In genomic region chr11:40713858-40714257, GRCm38 (mm10) we compare ENCODE assay signal across 11 mouse cellular contexts. TPM values are rescaled to one million over a fixed set of nuclear protein-coding genes. Genes with fewer than 3 reads are reported as not detected.
DNase-seq lines count a peak whose midpoint lies in the region; TF ChIP-seq lines count a peak whose summit lies in the region.
"Had no signal": no experiment of that assay in that cellular context is flagged by ENCODE, and none has a peak within 500 bp of the region (broad histone marks: within the 10 kb centered on the region; RNA-seq: fewer than 3 reads in every experiment).

No protein-coding gene starts in this region.

- H3K4me1 ChIP-seq in lung, adult 2 months (ENCODE audit: control insufficient read depth, insufficient read depth, low read length): no peaks in the 10 kb centered on the region
- no peaks in the 10 kb centered on the region for H3K4me1 ChIP-seq in MEL (ENCODE audit: control insufficient read depth in 1 of 2, insufficient read depth in 2 of 2, low read length in 2 of 2)
- no peaks in the 10 kb centered on the region for H3K4me1 ChIP-seq in forebrain, embryonic 10.5 days
- H3K4me1 ChIP-seq in cerebellum, adult 2 months (ENCODE audit: control insufficient read depth, insufficient read depth, low read length): no peaks in the 10 kb centered on the region

- no peak for TF ChIP-seq POLR2A in lung, adult 2 months (IDR thresholded peaks at IDR 0.05; ENCODE audit: borderline replicate concordance, extremely low read depth, low read depth, low read length)
- TF ChIP-seq POLR2A in MEL (IDR thresholded peaks at IDR 0.05; ENCODE audit: control insufficient read depth in 1 of 2, insufficient read depth in 1 of 2, low read depth in 1 of 2, low read length in 2 of 2, poor library complexity in 1 of 2): no peak
- no peak for TF ChIP-seq POLR2A in brain, embryonic 14.5 days (IDR thresholded peaks at IDR 0.05; ENCODE audit: borderline replicate concordance, extremely low read depth, insufficient read depth, insufficient read length, poor library complexity, severe bottlenecking)
- no peak for TF ChIP-seq POLR2A in cerebellum, adult 2 months (IDR thresholded peaks at IDR 0.05; ENCODE audit: borderline replicate concordance, insufficient read depth, low read length)

- no peak overlapping the region for H3K27ac ChIP-seq in gastrocnemius, adult 2 months
- H3K27ac ChIP-seq in MEL (ENCODE audit: control insufficient read depth, low read depth, low read length): no peak overlapping the region
- H3K27ac ChIP-seq in forebrain, embryonic 10.5 days: no peak overlapping the region
- H3K27ac ChIP-seq in cerebellum, adult 2 months (ENCODE audit: insufficient read depth, low read length): no peak overlapping the region

- WGBS in lung, adult 2 months: 39% methylated on average over 8 of the region's 8 CpGs
- WGBS in forebrain, embryonic 10.5 days: 93% methylated on average over 8 of the region's 8 CpGs
- 42% methylated on average over 8 of the region's 8 CpGs for WGBS in cerebellum, adult 2 months

- no peak overlapping the region for H3K4me3 ChIP-seq in gastrocnemius, adult 2 months
- no peak overlapping the region for H3K4me3 ChIP-seq in lung, adult 2 months (replicated peaks; ENCODE audit: extremely low read depth, low read depth, low read length)
- no peak overlapping the region for H3K4me3 ChIP-seq in MEL (ENCODE audit: control insufficient read depth in 1 of 2, insufficient read depth in 1 of 2, low read depth in 2 of 2, low read length in 2 of 2)
- no peak overlapping the region for H3K4me3 ChIP-seq in forebrain, embryonic 10.5 days
- no peak overlapping the region for H3K4me3 ChIP-seq in cerebellum, adult 2 months (replicated peaks; ENCODE audit: insufficient read depth, low read depth, low read length)

- intact Hi-C loops in gastrocnemius, adult 2 months (cut with DNase I): no loop called here
- intact Hi-C loops in gastrocnemius, postnatal 36 days (cut with DNase I): no loop called here

- H3K9me3 ChIP-seq in MEL (replicated peaks; ENCODE audit: insufficient read depth, low read length): no peaks in the 10 kb centered on the region
- no peaks in the 10 kb centered on the region for H3K9me3 ChIP-seq in forebrain, embryonic 10.5 days

- H3K27me3 ChIP-seq in MEL (ENCODE audit: control insufficient read depth in 1 of 2, insufficient read depth in 2 of 2, low read length in 2 of 2): no peaks in the 10 kb centered on the region
- no peaks in the 10 kb centered on the region for H3K27me3 ChIP-seq in forebrain, embryonic 10.5 days (ENCODE audit: poor library complexity, severe bottlenecking)
- no peaks in the 10 kb centered on the region for H3K27me3 ChIP-seq in cerebellum, adult 2 months (ENCODE audit: control insufficient read depth, insufficient read depth, low read length)

- DNase-seq in gastrocnemius, adult 2 months: peak; percentile 37
- DNase-seq in gastrocnemius, postnatal 36 days: no peak
- peak; percentile 41 for DNase-seq in lung, postnatal 10 days
- DNase-seq in lung, adult 2 months: no peak
- DNase-seq in MEL (ENCODE audit: low read depth, low spot score): peak; percentile 61
- DNase-seq in brain, embryonic 14.5 days (ENCODE audit: low read depth): peak; percentile 14
- no peak for DNase-seq in forebrain, embryonic 10.5 days (ENCODE audit: extremely low spot score, low spot score)
- no peak for DNase-seq in cerebellum, adult 2 months
- DNase-seq: cerebellum, adult 11-12 months; left cerebral cortex, postnatal 4 days had no signal

- no peaks in the 10 kb centered on the region for H3K79me2 ChIP-seq in MEL (ENCODE audit: control insufficient read depth, insufficient read depth, low read length, poor library complexity)

- H3K36me3 ChIP-seq in MEL (ENCODE audit: control insufficient read depth in 1 of 2, insufficient read depth in 2 of 2, low read length in 2 of 2): peaks cover 5 to 71% of the 10 kb centered on the region in 2 experiments
- peaks cover 99% of the 10 kb centered on the region for H3K36me3 ChIP-seq in forebrain, embryonic 10.5 days (replicated peaks)

- TF ChIP-seq RAD21 in MEL (IDR thresholded peaks at IDR 0.05; ENCODE audit: low read depth, low read length): no peak

- TF ChIP-seq CTCF in gastrocnemius, adult 2 months (IDR thresholded peaks at IDR 0.05): no peak
- no peak for TF ChIP-seq CTCF in lung, adult 2 months (IDR thresholded peaks at IDR 0.05; ENCODE audit: insufficient read depth, low read length)
- no peak for TF ChIP-seq CTCF in MEL (IDR thresholded peaks at IDR 0.05 in 2 of 3, conservative IDR thresholded peaks at IDR 0.05 in 1 of 3; ENCODE audit: control insufficient read depth in 1 of 3, insufficient read depth in 1 of 3, low read depth in 2 of 3, low read length in 3 of 3, poor library complexity in 1 of 3, severe bottlenecking in 1 of 3)
- no peak for TF ChIP-seq CTCF in brain, embryonic 14.5 days (IDR thresholded peaks at IDR 0.05; ENCODE audit: borderline replicate concordance, extremely low read depth, insufficient read depth, insufficient read length)
- TF ChIP-seq CTCF in cerebellum, adult 2 months (IDR thresholded peaks at IDR 0.05; ENCODE audit: borderline replicate concordance, insufficient read depth, low read depth, low read length): no peak

- TF ChIP-seq EP300 in MEL (IDR thresholded peaks at IDR 0.05; ENCODE audit: low read depth in 1 of 2, low read length in 2 of 2): no peak

- H3K9ac ChIP-seq in MEL (ENCODE audit: control insufficient read depth, low read depth, low read length, poor library complexity, severe bottlenecking): no peak overlapping the region

TF ChIP-seq in MEL, 35 proteins besides CTCF, POLR2A, EP300 and RAD21:
- TF ChIP-seq ETS1 (IDR thresholded peaks at IDR 0.05; ENCODE audit: low read depth, low read length) (peak; percentile 50; the same call in 1 of the 2 replicates), MEF2A (IDR thresholded peaks at IDR 0.05; ENCODE audit: extremely low read depth, insufficient replicate concordance, low read depth, low read length, poor library complexity, severe bottlenecking) (no peak)

RNA-seq across cellular contexts. Expression of gene Mat2b, which starts 18.9 kb away (rescaled TPM):
- 10 to 100 TPM; 57.9 to 61.8 TPM for total RNA-seq in gastrocnemius, adult 2 months (2021)
- 10 to 100 TPM; 59.1 to 60.7 TPM for total RNA-seq in gastrocnemius, postnatal 36 days (2021)
- polyA plus RNA-seq in lung, adult 2 months (2012; rRNA removed): 32.0 and 38.8 TPM in 2 replicates
- total RNA-seq in MEL (2012; rRNA removed): 97.6 and 107 TPM in 2 replicates
- 100 to 1,000 TPM; 105 to 188 TPM for polyA plus RNA-seq in MEL (2012; ENCODE audit: insufficient read depth in 1 of 2, insufficient read length in 2 of 2, low read depth in 1 of 2, low replicate concordance in 2 of 2, missing spikeins in 1 of 2)
- 46.0 and 52.1 TPM in 2 replicates for polyA plus RNA-seq in brain, embryonic 14.5 days (2012; rRNA removed)
- polyA plus RNA-seq in forebrain, embryonic 10.5 days (2016; fragmentation: Nextera tagmentation; extraction: Ambion mirVana): 96.1 and 96.6 TPM in 2 replicates
- 109 and 124 TPM in 2 replicates for polyA plus RNA-seq in cerebellum, adult 2 months (2012; rRNA removed)

RNA-seq across cellular contexts. Expression of gene Hmmr, which starts 19.4 kb away (rescaled TPM):
- total RNA-seq in gastrocnemius, adult 2 months (2021): under 1 TPM in 1 of 2 experiments, not detected in 1; 0.08 TPM
- under 1 TPM; 0.30 to 0.38 TPM for total RNA-seq in gastrocnemius, postnatal 36 days (2021)
- polyA plus RNA-seq in lung, adult 2 months (2012; rRNA removed): 0.33 and 0.71 TPM in 2 replicates
- total RNA-seq in MEL (2012; rRNA removed): 55.6 and 72.1 TPM in 2 replicates
- polyA plus RNA-seq in MEL (2012; ENCODE audit: insufficient read depth in 1 of 2, insufficient read length in 2 of 2, low read depth in 1 of 2, low replicate concordance in 2 of 2, missing spikeins in 1 of 2): 10 to 100 TPM; 40.6 to 74.5 TPM
- polyA plus RNA-seq in brain, embryonic 14.5 days (2012; rRNA removed): 8.0 and 13.4 TPM in 2 replicates
- polyA plus RNA-seq in forebrain, embryonic 10.5 days (2016; fragmentation: Nextera tagmentation; extraction: Ambion mirVana): 70.0 and 72.0 TPM in 2 replicates
- 0.08 and 0.13 TPM in 2 replicates for polyA plus RNA-seq in cerebellum, adult 2 months (2012; rRNA removed)
- total RNA-seq: monocyte, adult 5-6 weeks had no signal

RNA-seq across cellular contexts. Expression of gene Nudcd2, which starts 19.6 kb away (rescaled TPM):
- total RNA-seq in gastrocnemius, adult 2 months (2021): 10 to 100 TPM in 1 of 2 experiments, 1 to 10 TPM in 1; 9.9 to 14.0 TPM
- 10 to 100 TPM in 1 of 2 experiments, 1 to 10 TPM in 1; 8.3 to 13.7 TPM for total RNA-seq in gastrocnemius, postnatal 36 days (2021)
- polyA plus RNA-seq in lung, adult 2 months (2012; rRNA removed): 6.7 and 8.4 TPM in 2 replicates
- 162 and 171 TPM in 2 replicates for total RNA-seq in MEL (2012; rRNA removed)
- 100 to 1,000 TPM; 154 to 176 TPM for polyA plus RNA-seq in MEL (2012; ENCODE audit: insufficient read depth in 1 of 2, insufficient read length in 2 of 2, low read depth in 1 of 2, low replicate concordance in 2 of 2, missing spikeins in 1 of 2)
- polyA plus RNA-seq in brain, embryonic 14.5 days (2012; rRNA removed): 28.9 and 29.5 TPM in 2 replicates
- 233 and 236 TPM in 2 replicates for polyA plus RNA-seq in forebrain, embryonic 10.5 days (2016; fragmentation: Nextera tagmentation; extraction: Ambion mirVana)
- 22.2 and 22.9 TPM in 2 replicates for polyA plus RNA-seq in cerebellum, adult 2 months (2012; rRNA removed)

RNA-seq across cellular contexts. Expression of gene Ccng1, which starts 41.3 kb away (rescaled TPM):
- 100 to 1,000 TPM; 643 to 672 TPM for total RNA-seq in gastrocnemius, adult 2 months (2021)
- total RNA-seq in gastrocnemius, postnatal 36 days (2021): 100 to 1,000 TPM; 662 to 671 TPM
- 11.5 and 19.8 TPM in 2 replicates for polyA plus RNA-seq in lung, adult 2 months (2012; rRNA removed)
- 40.1 and 42.8 TPM in 2 replicates for total RNA-seq in MEL (2012; rRNA removed)
- 100 to 1,000 TPM in 1 of 2 experiments, 10 to 100 TPM in 1; 23.5 to 165 TPM for polyA plus RNA-seq in MEL (2012; ENCODE audit: insufficient read depth in 1 of 2, insufficient read length in 2 of 2, low read depth in 1 of 2, low replicate concordance in 2 of 2, missing spikeins in 1 of 2)
- polyA plus RNA-seq in brain, embryonic 14.5 days (2012; rRNA removed): 13.7 and 19.2 TPM in 2 replicates
- polyA plus RNA-seq in forebrain, embryonic 10.5 days (2016; fragmentation: Nextera tagmentation; extraction: Ambion mirVana): 32.5 and 35.6 TPM in 2 replicates
- 26.8 and 27.8 TPM in 2 replicates for polyA plus RNA-seq in cerebellum, adult 2 months (2012; rRNA removed)

Comparison
In these comparisons a context has a peak if more than half of its experiments do, and no peak if none do; other contexts are left out.
1. DNase-seq: peak in gastrocnemius, adult 2 months (single experiment), lung, postnatal 10 days (single experiment), MEL (single experiment) and brain, embryonic 14.5 days (single experiment); none in gastrocnemius, postnatal 36 days (0 of 2), lung, adult 2 months (single experiment), forebrain, embryonic 10.5 days (single experiment) and cerebellum, adult 2 months (0 of 2).